Mouse (Mus musculus): ENCODE results near the gene Cux1. TPM values are rescaled to one million over a fixed set of nuclear protein-coding genes. Genes with fewer than 3 reads are reported as not detected.

Gene Cux1
- polyA plus RNA-seq, 1 experiment from 2014 or later, result 107 TPM

DNA sequence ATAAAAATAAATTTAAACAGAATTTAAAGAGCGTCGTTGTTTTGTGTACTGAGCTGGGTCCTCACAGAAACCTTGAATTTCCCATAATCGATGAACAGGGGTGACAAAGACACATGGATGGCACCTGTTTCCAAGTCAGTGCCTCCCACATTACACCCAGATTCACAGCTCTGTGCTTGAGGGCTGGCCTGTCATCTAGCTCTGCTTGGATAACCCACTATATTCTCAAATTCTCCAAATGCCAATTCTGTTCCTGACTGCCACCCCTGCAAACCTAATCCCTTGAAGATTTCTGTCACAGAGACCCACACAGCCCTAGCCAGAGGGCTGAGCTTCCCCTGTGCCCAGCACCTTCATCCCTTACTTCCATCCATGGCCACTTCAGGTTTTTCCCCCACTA, 114.6 kb downstream of the Cux1 start:
- Histone ChIP-seq H3K27me3 (ENCODE audit: poor library complexity, severe bottlenecking) (no peaks in the 10 kb centered on the region), H3K9me3 (no peaks in the 10 kb centered on the region), H3K27ac (no peak overlapping the region), H3K36me3 (replicated peaks) (peaks cover 12% of the 10 kb centered on the region), H3K4me3 (no peak overlapping the region), H3K4me1 (peaks cover 10% of the 10 kb centered on the region; the same call in 1 of the 2 replicates)
- DNase-seq (ENCODE audit: extremely low spot score, low spot score), result no peak
- WGBS, result 98% methylated on average over 3 of the region's 3 CpGs

- H3K4me3 ChIP-seq, result no peak overlapping the region
- no peaks in the 10 kb centered on the region for H3K27me3 ChIP-seq (ENCODE audit: poor library complexity, severe bottlenecking)
- H3K4me1 ChIP-seq, result 0 out of 2 replicates have a peak, but pooled peaks cover 3% of the 10 kb centered on the region
- peaks cover 21% of the 10 kb centered on the region for H3K36me3 ChIP-seq (replicated peaks)
- no peak for DNase-seq (ENCODE audit: extremely low spot score, low spot score)
- H3K27ac ChIP-seq, result no peak overlapping the region
- H3K9me3 ChIP-seq, result no peaks in the 10 kb centered on the region
Measured at GRCm38 (mm10) chr5:136449801-136450200, 117.5 kb downstream of the Cux1 start.

DNA sequence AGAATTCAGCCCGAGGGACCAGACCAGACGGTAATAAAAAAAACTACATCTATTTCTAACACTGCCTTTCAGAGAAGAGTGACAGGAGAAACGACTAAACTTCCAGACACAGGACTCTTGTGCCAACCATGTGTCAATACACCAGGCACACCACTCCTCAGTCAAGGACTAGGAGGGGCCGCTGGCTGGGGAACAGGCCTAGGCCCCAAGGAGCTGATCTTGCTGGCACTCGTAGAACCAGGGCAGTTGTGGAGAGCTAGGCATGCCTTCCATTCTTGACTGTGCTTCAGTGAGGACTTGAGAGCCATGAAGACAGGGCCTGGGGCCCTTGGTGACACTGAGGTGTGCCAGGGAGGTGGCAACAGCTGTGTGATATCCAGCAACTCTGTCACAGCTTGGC, 121.3 kb downstream of the Cux1 start:
- no peaks in the 10 kb centered on the region for H3K27me3 ChIP-seq (ENCODE audit: poor library complexity, severe bottlenecking)
- no peak for DNase-seq (ENCODE audit: extremely low spot score, low spot score)
- peaks cover 21% of the 10 kb centered on the region for H3K36me3 ChIP-seq (replicated peaks)
- no peak overlapping the region for H3K4me3 ChIP-seq
- WGBS, result 91% methylated on average over 5 of the region's 5 CpGs
- H3K9me3 ChIP-seq, result no peaks in the 10 kb centered on the region
- peaks cover 14% of the 10 kb centered on the region for H3K4me1 ChIP-seq
- H3K27ac ChIP-seq, result no peak overlapping the region

- Histone ChIP-seq H3K36me3 (replicated peaks) (peaks cover 22% of the 10 kb centered on the region), H3K27me3 (ENCODE audit: poor library complexity, severe bottlenecking) (no peaks in the 10 kb centered on the region), H3K9me3 (no peaks in the 10 kb centered on the region), H3K4me1 (peaks cover 13% of the 10 kb centered on the region), H3K27ac (no peak overlapping the region), H3K4me3 (no peak overlapping the region)
- WGBS, result 81% methylated on average over 11 of the region's 11 CpGs
- no peak for DNase-seq (ENCODE audit: extremely low spot score, low spot score)
Measured at GRCm38 (mm10) chr5:136442238-136443187, 124.8 kb downstream of the Cux1 start.

GRCm38 (mm10) chr5:136429647-136430046, 137.6 kb downstream of the Cux1 start:
- H3K4me3 ChIP-seq, result no peak overlapping the region
- DNase-seq (ENCODE audit: extremely low spot score, low spot score), result no peak
- no peaks in the 10 kb centered on the region for H3K9me3 ChIP-seq
- peaks cover 13% of the 10 kb centered on the region; the same call in 1 of the 2 replicates for H3K36me3 ChIP-seq (replicated peaks)
- H3K27me3 ChIP-seq (ENCODE audit: poor library complexity, severe bottlenecking), result no peaks in the 10 kb centered on the region
- peaks cover 36% of the 10 kb centered on the region for H3K4me1 ChIP-seq
- WGBS, result 85% methylated on average over 4 of the region's 4 CpGs
- H3K27ac ChIP-seq, result no peak overlapping the region

DNA sequence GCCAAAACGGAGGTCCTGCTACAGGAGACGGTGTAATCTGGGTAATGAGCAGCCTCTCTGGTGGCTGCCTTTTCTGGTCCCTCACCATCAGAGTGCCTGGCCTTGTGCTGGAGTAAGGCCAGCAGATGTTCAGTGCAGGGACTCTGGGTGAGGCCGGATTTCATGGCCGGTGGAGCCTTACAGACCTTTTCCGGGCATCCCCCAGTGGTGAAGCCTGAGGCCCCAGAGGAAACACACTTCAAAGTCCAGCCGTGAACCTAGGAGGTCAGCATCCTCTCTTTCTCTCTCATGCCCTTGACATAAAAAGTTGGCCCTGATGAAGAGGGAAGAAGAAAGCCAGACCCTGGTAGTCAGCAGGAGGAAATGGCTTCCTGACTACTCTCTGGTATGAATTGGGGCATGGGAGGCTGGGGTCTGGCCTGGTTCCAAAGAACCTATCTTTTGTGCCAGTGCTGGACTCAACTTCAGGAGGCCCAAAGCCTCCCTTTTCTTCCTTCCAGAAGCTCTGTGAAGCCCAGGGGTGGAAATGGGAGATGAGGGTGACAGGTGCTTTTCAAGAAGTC, 138.7 kb downstream of the Cux1 start:
- Histone ChIP-seq H3K4me3 (no peak overlapping the region), H3K9me3 (no peaks in the 10 kb centered on the region), H3K27me3 (ENCODE audit: poor library complexity, severe bottlenecking) (no peaks in the 10 kb centered on the region), H3K4me1 (peaks cover 36% of the 10 kb centered on the region), H3K36me3 (replicated peaks) (peaks cover 17% of the 10 kb centered on the region), H3K27ac (peak overlapping the region; percentile 13; the same call in 1 of the 2 replicates)
- WGBS, result 79% methylated on average over 6 of the region's 6 CpGs
- no peak for DNase-seq (ENCODE audit: extremely low spot score, low spot score)

- no peak for DNase-seq (ENCODE audit: extremely low spot score, low spot score)
- Histone ChIP-seq H3K27ac (peak overlapping the region; percentile 13; the same call in 1 of the 2 replicates), H3K4me3 (no peak overlapping the region), H3K9me3 (no peaks in the 10 kb centered on the region), H3K27me3 (ENCODE audit: poor library complexity, severe bottlenecking) (no peaks in the 10 kb centered on the region), H3K36me3 (replicated peaks) (peaks cover 23% of the 10 kb centered on the region), H3K4me1 (peaks cover 36% of the 10 kb centered on the region)
- WGBS, result 87% methylated on average over 13 of the region's 13 CpGs
Measured at GRCm38 (mm10) chr5:136427772-136428497, 139.4 kb downstream of the Cux1 start.

- 76% methylated on average over 4 of the region's 4 CpGs for WGBS
- Histone ChIP-seq H3K9me3 (no peaks in the 10 kb centered on the region), H3K4me1 (peaks cover 36% of the 10 kb centered on the region), H3K4me3 (no peak overlapping the region), H3K27me3 (ENCODE audit: poor library complexity, severe bottlenecking) (no peaks in the 10 kb centered on the region), H3K36me3 (replicated peaks) (peaks cover 23% of the 10 kb centered on the region), H3K27ac (no peak overlapping the region)
- DNase-seq (ENCODE audit: extremely low spot score, low spot score), result no peak
Measured at GRCm38 (mm10) chr5:136427121-136427771, 140.0 kb downstream of the Cux1 start.

GRCm38 (mm10) chr5:136422948-136423347, 144.3 kb downstream of the Cux1 start:
- 97% methylated on average over 2 of the region's 2 CpGs for WGBS

DNA sequence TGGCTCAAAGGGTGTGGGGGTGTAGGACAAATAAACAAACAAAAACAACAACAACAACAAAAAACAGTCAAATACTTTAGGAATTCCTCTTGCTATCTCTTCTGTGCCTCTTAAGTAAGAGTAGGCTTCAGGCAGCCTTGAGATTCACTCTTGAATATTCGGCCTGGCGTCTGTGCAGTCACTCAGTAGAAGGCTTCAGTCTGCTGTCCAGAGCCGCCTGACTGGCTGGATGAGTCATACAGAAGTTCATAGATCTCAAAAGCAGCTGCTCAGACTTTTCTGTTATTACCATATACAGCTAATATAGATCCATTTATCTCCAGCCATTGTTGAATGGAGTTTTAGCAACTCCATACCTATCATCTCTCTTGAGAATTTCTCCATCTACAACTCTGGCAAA, 145.4 kb downstream of the Cux1 start:
- Histone ChIP-seq H3K4me3 (no peak overlapping the region), H3K27me3 (ENCODE audit: poor library complexity, severe bottlenecking) (no peaks in the 10 kb centered on the region), H3K36me3 (replicated peaks) (peaks cover 15% of the 10 kb centered on the region), H3K9me3 (no peaks in the 10 kb centered on the region), H3K27ac (no peak overlapping the region), H3K4me1 (peaks cover 6% of the 10 kb centered on the region)
- no peak for DNase-seq (ENCODE audit: extremely low spot score, low spot score)
- WGBS, result 91% methylated on average over 3 of the region's 3 CpGs

More at GRCm38 (mm10) chr5:136422948-136423347, 144.3 kb downstream of the Cux1 start:
- Histone ChIP-seq H3K4me3 (no peak overlapping the region), H3K36me3 (replicated peaks) (peaks cover 15% of the 10 kb centered on the region), H3K27me3 (ENCODE audit: poor library complexity, severe bottlenecking) (no peaks in the 10 kb centered on the region), H3K9me3 (no peaks in the 10 kb centered on the region), H3K4me1 (peaks cover 15% of the 10 kb centered on the region), H3K27ac (no peak overlapping the region)
- DNase-seq (ENCODE audit: extremely low spot score, low spot score), result no peak

DNA sequence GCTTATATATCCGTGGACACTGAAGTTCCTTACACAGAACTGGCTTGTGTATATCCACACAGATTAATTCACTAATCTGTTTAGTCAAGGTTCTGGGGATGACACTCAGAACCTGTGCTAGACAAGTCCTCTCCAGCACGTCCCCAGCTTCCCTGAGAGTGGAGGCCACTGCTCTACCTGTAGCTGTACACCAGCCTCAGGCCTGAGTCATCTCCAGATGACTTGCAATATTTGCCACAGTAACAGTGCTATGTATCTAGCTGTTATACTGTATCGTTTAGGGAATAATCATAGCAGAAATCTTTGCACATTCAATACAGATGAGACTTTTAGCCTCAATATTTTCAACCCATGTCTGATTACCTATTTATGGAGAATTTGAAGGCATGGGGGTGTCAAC, 146.0 kb downstream of the Cux1 start:
- Histone ChIP-seq H3K9me3 (no peaks in the 10 kb centered on the region), H3K27ac (no peak overlapping the region), H3K36me3 (replicated peaks) (peaks cover 15% of the 10 kb centered on the region), H3K4me3 (no peak overlapping the region), H3K4me1 (peaks cover 4% of the 10 kb centered on the region; the same call in 1 of the 2 replicates), H3K27me3 (ENCODE audit: poor library complexity, severe bottlenecking) (no peaks in the 10 kb centered on the region)
- DNase-seq (ENCODE audit: extremely low spot score, low spot score), result no peak
- WGBS, result 86% methylated on average over 3 of the region's 3 CpGs

GRCm38 (mm10) chr5:136420342-136420741, 146.9 kb downstream of the Cux1 start:
- Histone ChIP-seq H3K27ac (no peak overlapping the region), H3K9me3 (no peaks in the 10 kb centered on the region), H3K36me3 (replicated peaks) (peaks cover 15% of the 10 kb centered on the region), H3K4me3 (no peak overlapping the region), H3K4me1 (peaks cover 8% of the 10 kb centered on the region; the same call in 1 of the 2 replicates), H3K27me3 (ENCODE audit: poor library complexity, severe bottlenecking) (no peaks in the 10 kb centered on the region)
- 86% methylated on average over 3 of the region's 3 CpGs for WGBS
- DNase-seq (ENCODE audit: extremely low spot score, low spot score), result no peak

Data from forebrain, embryonic 10.5 days (tissue).